Mouse (Mus musculus): ENCODE results near the gene 0610012G03Rik.

DNA sequence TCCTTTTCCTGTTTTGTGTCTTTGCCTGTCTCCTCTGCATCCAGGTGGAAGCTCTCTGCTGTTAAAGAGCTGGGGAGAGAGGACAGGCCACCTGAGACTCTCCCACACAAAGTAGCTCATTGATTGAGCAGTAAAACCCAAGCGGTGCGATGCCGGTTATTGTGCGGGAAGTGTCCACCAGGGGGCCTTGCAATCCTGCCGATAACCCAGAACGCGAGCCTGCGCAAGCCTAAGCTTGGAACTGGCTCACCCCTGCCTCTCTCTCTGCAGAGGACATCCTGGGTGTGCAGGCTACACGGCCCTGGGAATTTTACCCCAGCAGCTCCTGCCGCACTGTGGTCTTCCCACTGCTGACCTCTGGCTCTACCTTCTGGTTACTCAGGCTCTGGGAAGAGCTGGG, 4.3 kb downstream of the 0610012G03Rik start:
- TF ChIP-seq POLR2A (IDR thresholded peaks at IDR 0.05; ENCODE audit: extremely low read depth, insufficient read depth, low read length) = no peak
- TF ChIP-seq CTCF (IDR thresholded peaks at IDR 0.05; ENCODE audit: low read depth, low read length) = peak; percentile 88
